Comparison of ENCODE assay signal across 8 mouse cellular contexts in the genomic region with DNA sequence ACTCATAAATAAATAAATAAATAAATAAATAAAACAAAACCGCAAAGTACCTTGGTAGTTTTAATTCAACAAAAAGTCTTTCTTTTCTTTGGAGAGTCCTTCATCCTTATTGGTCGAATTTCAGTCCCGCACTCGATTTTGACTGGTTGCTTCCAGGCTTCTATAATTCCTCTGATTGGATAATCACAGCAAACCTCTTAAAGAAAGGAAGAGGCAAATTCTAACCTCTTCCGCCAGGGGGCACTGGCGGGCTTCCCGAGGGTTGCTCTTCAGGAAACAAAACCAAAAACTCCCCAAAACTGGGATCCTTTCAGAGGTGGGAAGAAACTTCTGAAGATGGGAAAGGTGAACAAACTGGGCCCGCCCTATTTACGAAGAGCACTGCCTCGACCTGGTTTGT. TPM values are rescaled to one million over a fixed set of nuclear protein-coding genes. Genes with fewer than 3 reads are reported as not detected.
A peak's percentile ranks its signal among the peaks of the same experiment; 100 is the strongest.
DNase-seq lines count a peak whose midpoint lies in the region; ATAC-seq lines count a peak whose summit lies in the region.

No protein-coding gene starts in this region.

- DNase-seq in Muller cell, postnatal 12 days (ENCODE audit: inconsistent ontology term), result peak; percentile 90
- DNase-seq in c-Kit-negative CD71-positive TER-119-positive erythroid progenitor cells, embryonic 14.5 days (ENCODE audit: low read depth, low spot score), result peak; percentile 65
- DNase-seq in heart, postnatal 14 days, result peak; percentile 79 to 85
- DNase-seq in layer of hippocampus, adult 9-11 months, result peak; percentile 80
- peak; percentile 87 for DNase-seq in lung, postnatal 10 days
- DNase-seq in right cerebral cortex, postnatal 36 days (ENCODE audit: low spot score in 2 of 2), result peak; percentile 60 to 63

- no peak overlapping the region for H3K27ac ChIP-seq in forebrain, embryonic 12.5 days

- intact Hi-C loops in heart, postnatal 14 days (cut with DNase I), result loop anchor here (1.0 to 5.0 kb wide), 2 partner anchors 34 to 76 kb away; no protein-coding TSS in a partner anchor

- H3K9ac ChIP-seq in forebrain, embryonic 12.5 days, result no peak overlapping the region

- no peaks in the 10 kb centered on the region for H3K9me3 ChIP-seq in forebrain, embryonic 12.5 days

- H3K4me2 ChIP-seq in forebrain, embryonic 12.5 days, result peak overlapping the region; percentile 19; the same call in 1 of the 2 replicates

- peaks cover 14% of the 10 kb centered on the region for H3K4me1 ChIP-seq in forebrain, embryonic 12.5 days

- H3K36me3 ChIP-seq in forebrain, embryonic 12.5 days (replicated peaks), result peaks cover 5% of the 10 kb centered on the region

- H3K27me3 ChIP-seq in forebrain, embryonic 12.5 days, result peaks cover 31% of the 10 kb centered on the region

- H3K4me3 ChIP-seq in forebrain, embryonic 12.5 days (replicated peaks), result peak overlapping the region; percentile 11; the same call in 1 of the 2 replicates

- no peak for ATAC-seq in forebrain, embryonic 12.5 days (ENCODE audit: low FRiP score)
- no peak; the same call in 1 of the 2 replicates for ATAC-seq in monocyte, adult 5-6 weeks (replicated peaks; ENCODE audit: insufficient number of reproducible peaks, low FRiP score, low TSS enrichment, poor library complexity, severe bottlenecking)

- WGBS in forebrain, embryonic 12.5 days, result 9% methylated on average over 10 of the region's 10 CpGs

RNA-seq across cellular contexts. Expression of a gene that starts 2.8 kb away (rescaled TPM):
- 21.4 and 24.8 TPM in 2 replicates for polyA plus RNA-seq in forebrain, embryonic 12.5 days (2016; fragmentation: Nextera tagmentation; extraction: Ambion mirVana)
- total RNA-seq in heart, postnatal 14 days (2021), result not detected
- total RNA-seq in monocyte, adult 5-6 weeks (2017), result not detected in 3 replicates

RNA-seq across cellular contexts. Expression of a gene that starts 23.4 kb away (rescaled TPM):
- 15.4 and 16.2 TPM in 2 replicates for polyA plus RNA-seq in forebrain, embryonic 12.5 days (2016; fragmentation: Nextera tagmentation; extraction: Ambion mirVana)
- total RNA-seq in heart, postnatal 14 days (2021), result 10 to 100 TPM; 17.0 to 22.4 TPM
- total RNA-seq in monocyte, adult 5-6 weeks (2017), result 3.2 to 18.5 TPM (median 4.4 TPM) in 3 replicates

RNA-seq across cellular contexts. Expression of a gene that starts 38.2 kb away (rescaled TPM):
- polyA plus RNA-seq in forebrain, embryonic 12.5 days (2016; fragmentation: Nextera tagmentation; extraction: Ambion mirVana), result 9.6 and 10.1 TPM in 2 replicates
- total RNA-seq in heart, postnatal 14 days (2021), result 1 to 10 TPM in 1 of 2 experiments, under 1 TPM in 1; 0.84 to 1.3 TPM
- 0.58 to 1.4 TPM in 2 of 3 replicates, not detected in the other for total RNA-seq in monocyte, adult 5-6 weeks (2017)

RNA-seq across cellular contexts. Expression of a gene that starts 59.6 kb away (rescaled TPM):
- 81.2 and 84.6 TPM in 2 replicates for polyA plus RNA-seq in forebrain, embryonic 12.5 days (2016; fragmentation: Nextera tagmentation; extraction: Ambion mirVana)
- total RNA-seq in heart, postnatal 14 days (2021), result 100 to 1,000 TPM; 169 to 170 TPM
- 77.2 to 150 TPM (median 108 TPM) in 3 replicates for total RNA-seq in monocyte, adult 5-6 weeks (2017)
